Mouse (Mus musculus): ENCODE measurements around the gene Bach2. TPM values are rescaled to one million over a fixed set of nuclear protein-coding genes. Genes with fewer than 3 reads are reported as not detected.

Bach2 gene
- total RNA-seq, 2 experiments from 2014 or later, result 20.8 to 25.8 TPM

GRCm38 (mm10) chr4:32258093-32258492 is 19.5 kb downstream of the Bach2 start:
- no peak overlapping the region for H3K27ac ChIP-seq
- intact Hi-C loops (cut with DNase I), result no loop called here
- no peak for DNase-seq (ENCODE audit: extremely low spot score in 1 of 2, low spot score in 2 of 2)
- no peak for TF ChIP-seq CTCF (IDR thresholded peaks at IDR 0.05)
- H3K4me3 ChIP-seq, result no peak overlapping the region

- no peak for DNase-seq (ENCODE audit: extremely low spot score in 1 of 2, low spot score in 2 of 2)
- H3K27ac ChIP-seq, result no peak overlapping the region
- TF ChIP-seq CTCF (IDR thresholded peaks at IDR 0.05), result no peak
- intact Hi-C loops (cut with DNase I), result no loop called here
- H3K4me3 ChIP-seq, result no peak overlapping the region
Observed at GRCm38 (mm10) chr4:32258596-32258995, 20.0 kb downstream of the Bach2 start.

- Histone ChIP-seq H3K4me3 (no peak overlapping the region), H3K27ac (no peak overlapping the region)
- no peak for DNase-seq (ENCODE audit: extremely low spot score in 1 of 2, low spot score in 2 of 2)
- intact Hi-C loops (cut with DNase I), result no loop called here
- no peak for TF ChIP-seq CTCF (IDR thresholded peaks at IDR 0.05)
Observed at GRCm38 (mm10) chr4:32260909-32261308, 22.3 kb downstream of the Bach2 start.

- intact Hi-C loops (cut with DNase I), result no loop called here
- TF ChIP-seq CTCF (IDR thresholded peaks at IDR 0.05), result no peak
- no peak for DNase-seq (ENCODE audit: extremely low spot score in 1 of 2, low spot score in 2 of 2)
- no peak overlapping the region for H3K4me3 ChIP-seq
- no peak overlapping the region for H3K27ac ChIP-seq
Observed at GRCm38 (mm10) chr4:32262825-32263684, 24.5 kb downstream of the Bach2 start.

GRCm38 (mm10) chr4:32263685-32264038 is 25.1 kb downstream of the Bach2 start:
- H3K4me3 ChIP-seq, result no peak overlapping the region
- H3K27ac ChIP-seq, result no peak overlapping the region
- TF ChIP-seq CTCF (IDR thresholded peaks at IDR 0.05), result no peak
- intact Hi-C loops (cut with DNase I), result no loop called here
- no peak for DNase-seq (ENCODE audit: extremely low spot score in 1 of 2, low spot score in 2 of 2)

- intact Hi-C loops (cut with DNase I), result no loop called here
- H3K27ac ChIP-seq, result no peak overlapping the region
- no peak for TF ChIP-seq CTCF (IDR thresholded peaks at IDR 0.05)
- H3K4me3 ChIP-seq, result no peak overlapping the region
- no peak for DNase-seq (ENCODE audit: extremely low spot score in 1 of 2, low spot score in 2 of 2)
Observed at GRCm38 (mm10) chr4:32264892-32265291, 26.3 kb downstream of the Bach2 start.

GRCm38 (mm10) chr4:32266731-32267130 is 28.1 kb downstream of the Bach2 start:
- no peak overlapping the region for H3K4me3 ChIP-seq
- intact Hi-C loops (cut with DNase I), result no loop called here
- no peak for TF ChIP-seq CTCF (IDR thresholded peaks at IDR 0.05)

GRCm38 (mm10) chr4:32268042-32268441 is 29.4 kb downstream of the Bach2 start:
- no peak overlapping the region for H3K27ac ChIP-seq
- H3K4me3 ChIP-seq, result no peak overlapping the region
- intact Hi-C loops (cut with DNase I), result no loop called here
- no peak for TF ChIP-seq CTCF (IDR thresholded peaks at IDR 0.05)
- no peak for DNase-seq (ENCODE audit: extremely low spot score in 1 of 2, low spot score in 2 of 2)

More at GRCm38 (mm10) chr4:32266731-32267130, 28.1 kb downstream of the Bach2 start:
- DNase-seq (ENCODE audit: extremely low spot score in 1 of 2, low spot score in 2 of 2), result no peak
- no peak overlapping the region for H3K27ac ChIP-seq

- Histone ChIP-seq H3K27ac (no peak overlapping the region), H3K4me3 (no peak overlapping the region)
- no peak for DNase-seq (ENCODE audit: extremely low spot score in 1 of 2, low spot score in 2 of 2)
- TF ChIP-seq CTCF (IDR thresholded peaks at IDR 0.05), result no peak
- intact Hi-C loops (cut with DNase I), result no loop called here
Observed at GRCm38 (mm10) chr4:32272398-32272797, 33.8 kb downstream of the Bach2 start.

GRCm38 (mm10) chr4:32274776-32275294 is 36.2 kb downstream of the Bach2 start:
- no peak for TF ChIP-seq CTCF (IDR thresholded peaks at IDR 0.05)
- no peak overlapping the region for H3K27ac ChIP-seq
- intact Hi-C loops (cut with DNase I), result no loop called here
- no peak for DNase-seq (ENCODE audit: extremely low spot score in 1 of 2, low spot score in 2 of 2)
- H3K4me3 ChIP-seq, result no peak overlapping the region

- no peak overlapping the region for H3K4me3 ChIP-seq
- no peak for DNase-seq (ENCODE audit: extremely low spot score in 1 of 2, low spot score in 2 of 2)
- no peak for TF ChIP-seq CTCF (IDR thresholded peaks at IDR 0.05)
- intact Hi-C loops (cut with DNase I), result no loop called here
- H3K27ac ChIP-seq, result no peak overlapping the region
Observed at GRCm38 (mm10) chr4:32279842-32280241, 41.2 kb downstream of the Bach2 start.

GRCm38 (mm10) chr4:32280401-32280800 is 41.8 kb downstream of the Bach2 start:
- H3K4me3 ChIP-seq, result no peak overlapping the region
- H3K27ac ChIP-seq, result no peak overlapping the region
- no peak for TF ChIP-seq CTCF (IDR thresholded peaks at IDR 0.05)
- intact Hi-C loops (cut with DNase I), result no loop called here
- DNase-seq (ENCODE audit: extremely low spot score in 1 of 2, low spot score in 2 of 2), result no peak

GRCm38 (mm10) chr4:32281306-32281705 is 42.7 kb downstream of the Bach2 start:
- no peak for TF ChIP-seq CTCF (IDR thresholded peaks at IDR 0.05)
- H3K27ac ChIP-seq, result no peak overlapping the region
- intact Hi-C loops (cut with DNase I), result no loop called here
- no peak for DNase-seq (ENCODE audit: extremely low spot score in 1 of 2, low spot score in 2 of 2)
- H3K4me3 ChIP-seq, result no peak overlapping the region
